Mouse (Mus musculus) stomach, embryonic 14.5 days (tissue): Measurements from ENCODE around the gene Bcl3. TPM values are rescaled to one million over a fixed set of nuclear protein-coding genes. Genes with fewer than 3 reads are reported as not detected.

ENCODE experiments used
- ATAC-seq: fragments of 200-750 bp; cut with Nextera tagmentation; 2 replicates; pipeline ENCODE4 v1.8.0; 2017; ENCODE audit warnings: low read depth, moderate TSS enrichment; ENCODE audit not compliant: insufficient number of reproducible peaks, insufficient read depth, low FRiP score
- H3K27ac ChIP-seq: fragments of 300-500 bp; sonication (generic); 2 replicates; pipeline ENCODE4 v1.5.1; 2014; ENCODE audit warnings: mild to moderate bottlenecking, low read length, moderate library complexity, mixed read lengths
- H3K27me3 ChIP-seq: fragments of 300-500 bp; sonication (generic); 2 replicates; pipeline ENCODE4 v1.6.1; 2014; ENCODE audit warnings: low read length, control low read depth, mixed read lengths; ENCODE audit not compliant: control insufficient read depth, insufficient read depth
- H3K36me3 ChIP-seq: fragments of 300-500 bp; sonication (generic); 2 replicates; pipeline ENCODE4 v1.6.1; 2014; ENCODE audit warnings: mild to moderate bottlenecking, control low read depth, low read length, moderate library complexity, mixed read lengths; ENCODE audit not compliant: control insufficient read depth, insufficient read depth
- H3K4me1 ChIP-seq: fragments of 300-500 bp; sonication (generic); 2 replicates; pipeline ENCODE4 v1.6.1; 2014; ENCODE audit warnings: low read length, control low read depth, mixed read lengths; ENCODE audit not compliant: control insufficient read depth, insufficient read depth
- H3K4me2 ChIP-seq: fragments of 300-500 bp; sonication (generic); replicated peaks from 2 replicates; pipeline ENCODE4 v1.6.1; 2014; ENCODE audit warnings: low read depth, low read length, control low read depth
- H3K4me3 ChIP-seq: fragments of 300-500 bp; sonication (generic); 2 replicates; pipeline ENCODE4 v1.5.1; 2014; ENCODE audit warnings: low read depth, low read length, control low read depth
- H3K9ac ChIP-seq: fragments of 300-500 bp; sonication (generic); replicated peaks from 2 replicates; pipeline ENCODE4 v1.6.1; 2014; ENCODE audit warnings: low read depth, mild to moderate bottlenecking, control low read depth, low read length, moderate library complexity, mixed read lengths
- H3K9me3 ChIP-seq: fragments of 300-500 bp; sonication (generic); 2 replicates; pipeline ENCODE4 v1.6.1; 2016; ENCODE audit warnings: low read depth, low read length, control low read depth; ENCODE audit not compliant: control insufficient read depth
- WGBS: fragments of 180-500 bp; shearing (Covaris S2); extraction: QIAGEN DNeasy Blood & Tissue Kit; methylation state at CpG from one replicate; pipeline ENCODE4 v1.1.7; 2014; 5-methylcytosine and 5-hydroxymethylcytosine counted together
- polyA plus RNA-seq: library from polyadenylated mRNA; unstranded; fragments of >200 nt; fragmentation: Nextera tagmentation; extraction: Ambion mirVana; gene quantifications from 2 replicates; pipeline ENCODE4 v1.2.1, GENCODE M21; 2014

The Bcl3 gene
- polyA plus RNA-seq, 1 experiment from 2014 or later = 10.7 TPM

- peak overlapping the region; percentile 73 for H3K27ac ChIP-seq
- H3K4me3 ChIP-seq = peak overlapping the region; percentile 33
- no peaks in the 10 kb centered on the region for H3K36me3 ChIP-seq
- no peak overlapping the region for H3K9ac ChIP-seq
- no peaks in the 10 kb centered on the region for H3K27me3 ChIP-seq
- peaks cover 26% of the 10 kb centered on the region for H3K4me1 ChIP-seq
- peak overlapping the region; percentile 50 for H3K4me2 ChIP-seq
- peak; percentile 79 for ATAC-seq
- H3K9me3 ChIP-seq = no peaks in the 10 kb centered on the region; the same call in 1 of the 2 replicates
- 5% methylated on average over 15 of the region's 15 CpGs for WGBS
Measured at GRCm38 (mm10) chr7:19817382-19818105, 5.0 kb downstream of the Bcl3 start.

DNA sequence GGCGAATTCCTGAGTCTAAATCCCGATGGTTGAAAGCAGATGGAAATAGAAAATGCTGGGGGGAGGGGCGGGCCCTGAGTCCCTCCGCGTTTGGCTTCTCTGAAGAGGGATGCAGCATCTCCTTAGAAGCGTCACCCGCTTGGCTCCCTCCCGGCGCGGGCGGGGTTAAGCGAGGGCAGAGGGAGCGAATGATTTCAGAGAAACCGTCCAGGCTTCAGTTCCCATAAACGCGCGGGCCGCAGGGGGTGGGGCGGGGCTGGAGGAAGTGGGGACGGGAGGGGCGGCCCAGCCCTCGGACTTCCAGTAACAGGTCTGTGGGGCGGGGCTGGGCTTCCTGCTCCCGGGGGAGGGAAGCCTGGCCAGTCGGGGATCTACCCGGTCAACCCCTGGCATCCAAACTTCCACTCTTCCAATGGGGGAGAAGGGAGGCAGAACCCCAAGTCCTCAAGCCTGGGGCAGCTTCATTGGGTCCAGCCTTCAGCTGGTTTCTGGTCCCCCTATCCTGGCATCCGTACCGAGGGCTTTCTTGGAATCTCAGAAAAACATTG, 6.3 kb downstream of the Bcl3 start:
- peak overlapping the region; percentile 33 for H3K4me3 ChIP-seq
- peak overlapping the region; percentile 50 for H3K4me2 ChIP-seq
- no peaks in the 10 kb centered on the region; the same call in 1 of the 2 replicates for H3K9me3 ChIP-seq
- WGBS = 1% methylated on average over 28 of the region's 28 CpGs
- no peak overlapping the region for H3K9ac ChIP-seq
- H3K27me3 ChIP-seq = no peaks in the 10 kb centered on the region
- peak; percentile 58 for ATAC-seq
- H3K4me1 ChIP-seq = peaks cover 23% of the 10 kb centered on the region
- peak overlapping the region; percentile 73 for H3K27ac ChIP-seq
- no peaks in the 10 kb centered on the region for H3K36me3 ChIP-seq

GRCm38 (mm10) chr7:19815296-19816223, 7.0 kb downstream of the Bcl3 start:
- no peaks in the 10 kb centered on the region for H3K27me3 ChIP-seq
- peaks cover 27% of the 10 kb centered on the region for H3K4me1 ChIP-seq
- peak overlapping the region; percentile 33 for H3K4me3 ChIP-seq
- 30% methylated on average over 17 of the region's 17 CpGs for WGBS
- H3K36me3 ChIP-seq = no peaks in the 10 kb centered on the region
- ATAC-seq = peak; percentile 29; the same call in 1 of the 2 replicates
- H3K9ac ChIP-seq = no peak overlapping the region
- H3K9me3 ChIP-seq = no peaks in the 10 kb centered on the region; the same call in 1 of the 2 replicates
- peak overlapping the region; percentile 64 for H3K27ac ChIP-seq
- peak overlapping the region; percentile 50 for H3K4me2 ChIP-seq

DNA sequence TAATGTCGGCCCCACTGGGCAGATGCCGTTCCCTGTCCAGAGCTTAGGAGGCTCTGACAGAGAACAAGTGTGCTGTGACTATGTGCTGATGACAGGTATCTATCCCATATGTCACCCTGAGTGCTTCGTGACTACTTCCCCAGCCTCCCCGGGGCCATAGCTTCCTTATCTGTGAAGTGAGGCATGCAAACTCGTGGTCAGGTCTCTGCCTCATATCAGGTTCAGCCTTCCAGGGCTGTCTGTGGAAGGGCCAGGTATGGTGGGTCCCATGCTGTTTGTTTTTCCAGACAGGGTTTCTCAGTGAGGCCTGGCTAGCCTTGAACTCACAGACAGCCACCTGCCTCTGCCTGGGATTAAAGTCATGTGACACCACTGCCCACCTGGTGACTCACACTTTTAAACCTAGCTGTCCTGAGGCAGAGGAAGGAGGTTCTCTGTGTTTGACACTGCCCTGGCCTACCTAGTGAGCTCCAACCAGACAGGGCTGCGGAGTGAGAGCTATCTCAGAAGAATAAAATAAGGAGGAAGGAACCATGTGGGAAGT, 8.9 kb downstream of the Bcl3 start:
- no peak for ATAC-seq
- no peak overlapping the region for H3K9ac ChIP-seq
- H3K27ac ChIP-seq = no peak overlapping the region
- H3K4me2 ChIP-seq = no peak overlapping the region
- no peaks in the 10 kb centered on the region for H3K9me3 ChIP-seq
- peaks cover 27% of the 10 kb centered on the region for H3K4me1 ChIP-seq
- WGBS = 77% methylated on average over 6 of the region's 6 CpGs
- H3K4me3 ChIP-seq = no peak overlapping the region
- H3K27me3 ChIP-seq = no peaks in the 10 kb centered on the region; the same call in 1 of the 2 replicates
- no peaks in the 10 kb centered on the region for H3K36me3 ChIP-seq

DNA sequence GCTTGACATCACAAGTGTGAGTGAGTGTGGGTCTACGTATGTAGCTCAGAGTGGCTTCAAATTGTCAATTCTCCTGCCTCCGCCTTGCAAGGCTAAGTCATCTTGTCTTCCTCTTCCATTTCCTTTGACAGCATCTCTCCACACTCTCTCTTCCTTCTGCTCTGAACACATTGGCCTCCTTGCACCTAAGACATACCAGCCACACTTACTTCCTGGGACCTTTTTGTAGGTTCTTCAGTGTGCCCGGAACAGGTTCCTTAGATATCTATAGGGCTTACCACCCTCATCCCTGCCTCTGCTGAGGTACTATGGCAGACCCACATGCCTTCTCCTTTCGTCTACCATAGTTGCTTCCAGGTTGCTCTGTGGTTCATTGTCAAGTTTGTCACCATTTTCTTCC, 9.4 kb downstream of the Bcl3 start:
- Histone ChIP-seq H3K4me1 (peaks cover 24% of the 10 kb centered on the region), H3K36me3 (no peaks in the 10 kb centered on the region), H3K4me2 (no peak overlapping the region), H3K27ac (no peak overlapping the region), H3K4me3 (no peak overlapping the region), H3K9ac (no peak overlapping the region), H3K27me3 (no peaks in the 10 kb centered on the region; the same call in 1 of the 2 replicates), H3K9me3 (no peaks in the 10 kb centered on the region)
- no peak for ATAC-seq
- 82% methylated on average over 4 of the region's 4 CpGs for whole genome bisulfite sequencing

DNA sequence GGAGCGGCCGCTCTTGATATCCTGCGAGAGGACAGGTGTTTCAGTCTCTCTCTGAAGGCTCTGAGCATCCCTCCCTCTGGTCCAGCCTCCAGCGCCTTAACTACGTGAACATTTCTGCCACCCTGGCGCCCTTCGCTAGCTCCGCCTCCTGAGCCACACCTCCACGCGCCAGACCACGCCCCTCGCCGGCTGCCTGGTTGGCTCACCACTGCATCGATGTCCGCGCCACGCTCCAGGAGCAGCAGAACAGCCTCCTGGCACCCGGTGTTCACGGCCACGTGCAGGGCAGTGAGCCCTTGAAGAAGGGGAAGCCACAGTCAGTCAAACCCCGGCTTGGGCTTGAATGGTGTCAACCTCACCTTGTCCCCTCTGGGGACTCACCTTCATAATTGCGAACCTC, 11.5 kb downstream of the Bcl3 start:
- Histone ChIP-seq H3K4me3 (no peak overlapping the region; the same call in 1 of the 2 replicates), H3K9ac (no peak overlapping the region), H3K4me1 (peaks cover 10% of the 10 kb centered on the region; the same call in 1 of the 2 replicates), H3K4me2 (peak overlapping the region; percentile 23), H3K27ac (no peak overlapping the region), H3K9me3 (no peaks in the 10 kb centered on the region), H3K27me3 (no peaks in the 10 kb centered on the region; the same call in 1 of the 2 replicates), H3K36me3 (no peaks in the 10 kb centered on the region)
- WGBS = 12% methylated on average over 22 of the region's 22 CpGs
- peak; percentile 60 for ATAC-seq

GRCm38 (mm10) chr7:19809369-19809768, 13.2 kb downstream of the Bcl3 start:
- H3K27me3 ChIP-seq = no peaks in the 10 kb centered on the region; the same call in 1 of the 2 replicates
- ATAC-seq = no peak
- H3K4me1 ChIP-seq = peaks cover 6% of the 10 kb centered on the region; the same call in 1 of the 2 replicates
- WGBS = 11% methylated on average over 27 of the region's 27 CpGs
- H3K4me3 ChIP-seq = no peak overlapping the region
- peak overlapping the region; percentile 24; the same call in 1 of the 2 replicates for H3K4me2 ChIP-seq
- no peak overlapping the region for H3K9ac ChIP-seq
- no peaks in the 10 kb centered on the region for H3K9me3 ChIP-seq
- H3K27ac ChIP-seq = no peak overlapping the region
- H3K36me3 ChIP-seq = no peaks in the 10 kb centered on the region
